ENCODE assay signal across 10 mouse cellular contexts in the genomic region with DNA sequence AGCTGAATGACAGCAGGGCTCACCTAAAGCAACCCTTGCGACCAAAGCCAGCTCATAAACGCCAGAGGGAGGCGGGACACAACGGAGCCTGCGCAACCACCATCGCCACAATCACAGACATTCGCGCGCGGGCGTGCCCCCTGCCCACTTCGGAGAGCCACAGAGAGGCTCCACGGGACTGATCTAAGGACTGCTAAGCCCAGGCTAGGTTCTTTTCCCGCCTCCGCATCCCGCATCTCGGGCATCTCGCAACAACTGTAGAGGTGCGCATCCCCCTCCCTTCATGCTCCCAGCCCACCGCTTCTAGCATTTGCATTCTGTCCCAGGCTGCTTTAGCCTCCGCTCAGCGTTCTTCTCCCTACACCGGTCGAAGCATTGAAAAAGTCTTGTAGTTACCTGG. TPM values are rescaled to one million over a fixed set of nuclear protein-coding genes. Genes with fewer than 3 reads are reported as not detected.
DNase-seq lines count a peak whose midpoint lies in the region; ATAC-seq lines count a peak whose summit lies in the region.
"Had no signal": no experiment of that assay in that cellular context is flagged by ENCODE, and none has a peak within 500 bp of the region (broad histone marks: within the 10 kb centered on the region; RNA-seq: fewer than 3 reads in every experiment).

A gene (plus strand): TSS at position 148 of the 400 bp plus-strand sequence.

- no peak within 1 kb of the TSS for H3K9ac ChIP-seq in lung, embryonic 16.5 days (ENCODE audit: low read length)

- no peaks in the 10 kb centered on the region for H3K9me3 ChIP-seq in lung, embryonic 16.5 days (ENCODE audit: control insufficient read depth, low read length)
- H3K9me3 ChIP-seq in midbrain, embryonic 10.5 days (replicated peaks) = no peaks in the 10 kb centered on the region

- H3K36me3 ChIP-seq in lung, embryonic 16.5 days (ENCODE audit: control insufficient read depth, insufficient read depth, low read length) = peaks cover 3% of the 10 kb centered on the region; the same call in 1 of the 2 replicates
- H3K36me3 ChIP-seq in midbrain, embryonic 10.5 days = peaks cover 24% of the 10 kb centered on the region

- no peak for ATAC-seq in lung, embryonic 16.5 days (ENCODE audit: low read depth)

- no peaks in the 10 kb centered on the region for H3K4me1 ChIP-seq in lung, embryonic 16.5 days (replicated peaks; ENCODE audit: control insufficient read depth, insufficient read depth, low read length)
- peaks cover 6% of the 10 kb centered on the region for H3K4me1 ChIP-seq in midbrain, embryonic 10.5 days
- H3K4me1 ChIP-seq: megakaryocyte, embryonic 14.5 days had no signal

- no peaks in the 10 kb centered on the region; the same call in 1 of the 2 replicates for H3K27me3 ChIP-seq in lung, embryonic 16.5 days (ENCODE audit: control insufficient read depth, insufficient read depth, low read depth, low read length)
- H3K27me3 ChIP-seq in midbrain, embryonic 10.5 days (ENCODE audit: low read depth, poor library complexity, severe bottlenecking) = no peaks in the 10 kb centered on the region

- no peak within 1 kb of the TSS for H3K27ac ChIP-seq in lung, embryonic 16.5 days (ENCODE audit: low read length)
- 0 out of 2 replicates have a peak within 1 kb of the TSS, but pooled peaks have one; percentile 23 for H3K27ac ChIP-seq in midbrain, embryonic 10.5 days (replicated peaks)

- peak; percentile 8 for DNase-seq in adrenal gland, adult 2 months
- DNase-seq in adrenal gland, postnatal 4 days (ENCODE audit: low spot score in 2 of 2) = no peak
- no peak for DNase-seq in lung, adult 18-20 months
- peak; percentile 8 to 23 for DNase-seq in heart, postnatal 10 days
- DNase-seq in midbrain, embryonic 10.5 days (ENCODE audit: low spot score) = peak; percentile 40
- peak; percentile 4 for DNase-seq in yolk sac, embryonic 10.5 days (ENCODE audit: low spot score)
- DNase-seq in gastrocnemius, adult 8-10 months (ENCODE audit: low spot score in 2 of 2) = no peak

- 9% methylated on average over 24 of the region's 24 CpGs for WGBS in lung, embryonic 16.5 days
- WGBS in midbrain, embryonic 10.5 days = 7% methylated on average over 24 of the region's 24 CpGs

- peak within 1 kb of the TSS; percentile 17 for H3K4me3 ChIP-seq in lung, embryonic 16.5 days (ENCODE audit: low read length)
- peak within 1 kb of the TSS; percentile 56 for H3K4me3 ChIP-seq in midbrain, embryonic 10.5 days
- H3K4me3 ChIP-seq: megakaryocyte, embryonic 14.5 days had no signal

- peak within 1 kb of the TSS; percentile 41 for H3K4me2 ChIP-seq in lung, embryonic 16.5 days (ENCODE audit: low read depth, low read length)

- intact Hi-C loops in heart, postnatal 10 days (cut with DNase I) = no loop called here

RNA-seq across cellular contexts. Expression of the gene that starts here (rescaled TPM):
- under 1 TPM; 0.17 to 0.20 TPM for total RNA-seq in adrenal gland, adult 2 months (2021)
- 0.21 and 0.39 TPM in 2 replicates for polyA plus RNA-seq in adrenal gland, adult 2 months (2012; rRNA removed)
- total RNA-seq in adrenal gland, postnatal 4 days (2021) = not detected
- polyA plus RNA-seq in lung, embryonic 16.5 days (2015; fragmentation: Nextera tagmentation; extraction: Ambion mirVana) = 0.08 and 0.11 TPM in 2 replicates
- under 1 TPM; 0.07 to 0.17 TPM for total RNA-seq in heart, postnatal 10 days (2021)
- polyA plus RNA-seq in midbrain, embryonic 10.5 days (2016; fragmentation: Nextera tagmentation; extraction: Ambion mirVana) = 0.06 TPM in 1 of 2 replicates, not detected in the other
- total RNA-seq in gastrocnemius, adult 8-10 months (2022) = not detected
- total RNA-seq: common myeloid progenitor, adult 5-6 weeks had no signal

Comparison
In these comparisons a context has a peak if more than half of its experiments do, and no peak if none do; other contexts are left out.
1. Peak in DNase-seq in adrenal gland, adult 2 months; RNA of the gene not detected or under 1 TPM.
2. Peak in DNase-seq in heart, postnatal 10 days; RNA of the gene not detected or under 1 TPM.
3. Peak in DNase-seq, H3K4me3 ChIP-seq and H3K27ac ChIP-seq in midbrain, embryonic 10.5 days; RNA of the gene not detected or under 1 TPM.